Mouse (Mus musculus) intestine, embryonic 16.5 days (tissue): Measurements from ENCODE around the gene Tram1l1. TPM values are rescaled to one million over a fixed set of nuclear protein-coding genes. Genes with fewer than 3 reads are reported as not detected.

Source experiments
- ATAC-seq: fragments of 200-750 bp; cut with Nextera tagmentation; 2 replicates; pipeline ENCODE4 v1.8.0; 2017; ENCODE audit warnings: moderate TSS enrichment, moderate library complexity
- H3K27ac ChIP-seq: fragments of 300-500 bp; sonication (generic); 2 replicates; pipeline ENCODE4 v1.5.1; 2014; ENCODE audit warnings: mild to moderate bottlenecking, low read length
- H3K27me3 ChIP-seq: fragments of 300-500 bp; sonication (generic); replicated peaks from 2 replicates; pipeline ENCODE4 v1.6.1; 2014; ENCODE audit warnings: low read length, control low read depth, mixed read lengths; ENCODE audit not compliant: control insufficient read depth, insufficient read depth
- H3K36me3 ChIP-seq: fragments of 300-500 bp; sonication (generic); 2 replicates; pipeline ENCODE4 v1.6.1; 2014; ENCODE audit warnings: low read length, control low read depth; ENCODE audit not compliant: control insufficient read depth, insufficient read depth
- H3K4me1 ChIP-seq: fragments of 300-500 bp; sonication (generic); 2 replicates; pipeline ENCODE4 v1.6.1; 2014; ENCODE audit warnings: low read length, control low read depth, mixed read lengths; ENCODE audit not compliant: control insufficient read depth, insufficient read depth
- H3K4me2 ChIP-seq: fragments of 300-500 bp; sonication (generic); 2 replicates; pipeline ENCODE4 v1.6.1; 2014; ENCODE audit warnings: low read depth, low read length, control low read depth
- H3K4me3 ChIP-seq: fragments of 300-500 bp; sonication (generic); 2 replicates; pipeline ENCODE4 v1.5.1; 2014; ENCODE audit warnings: mild to moderate bottlenecking, low read length
- H3K9ac ChIP-seq: fragments of 300-500 bp; sonication (generic); 2 replicates; pipeline ENCODE4 v1.6.1; 2014; ENCODE audit warnings: low read depth, low read length
- H3K9me3 ChIP-seq: fragments of 300-500 bp; sonication (generic); 2 replicates; pipeline ENCODE4 v1.6.1; 2016; ENCODE audit warnings: low read length, control low read depth; ENCODE audit not compliant: control insufficient read depth
- WGBS: fragments of 180-500 bp; shearing (Covaris S2); extraction: QIAGEN DNeasy Blood & Tissue Kit; methylation state at CpG from one replicate; pipeline ENCODE4 v1.1.7; 2014; 5-methylcytosine and 5-hydroxymethylcytosine counted together
- polyA plus RNA-seq: library from polyadenylated mRNA; unstranded; fragments of >200 nt; fragmentation: Nextera tagmentation; extraction: Ambion mirVana; gene quantifications from 2 replicates; pipeline ENCODE4 v1.2.1, GENCODE M21; 2015

The Tram1l1 gene
- polyA plus RNA-seq, 1 experiment from 2014 or later: 4.7 TPM

GRCm38 (mm10) chr3:124357533-124357932 is 36.9 kb downstream of the Tram1l1 start:
- Histone ChIP-seq H3K9me3 (no peaks in the 10 kb centered on the region), H3K27ac (no peak overlapping the region), H3K4me2 (no peak overlapping the region), H3K9ac (no peak overlapping the region), H3K4me3 (no peak overlapping the region), H3K4me1 (no peaks in the 10 kb centered on the region), H3K27me3 (no peaks in the 10 kb centered on the region), H3K36me3 (no peaks in the 10 kb centered on the region)
- no peak for ATAC-seq
- WGBS: 88% methylated on average over 3 of the region's 3 CpGs

- H3K27me3 ChIP-seq: no peaks in the 10 kb centered on the region
- no peaks in the 10 kb centered on the region for H3K36me3 ChIP-seq
- H3K4me2 ChIP-seq: no peak overlapping the region
- no peaks in the 10 kb centered on the region for H3K4me1 ChIP-seq
- ATAC-seq: no peak
- no peaks in the 10 kb centered on the region for H3K9me3 ChIP-seq
- H3K4me3 ChIP-seq: no peak overlapping the region
- H3K9ac ChIP-seq: no peak overlapping the region
- 88% methylated on average over 2 of the region's 2 CpGs for WGBS
- H3K27ac ChIP-seq: no peak overlapping the region
Observed at GRCm38 (mm10) chr3:124372031-124372430, 51.4 kb downstream of the Tram1l1 start.

Other genes with a start within 250 kb of the Tram1l1 start
- gene 1700006A11Rik, start 105.2 kb downstream of the Tram1l1 start, polyA plus RNA-seq: not detected in 2 replicates